Mouse (Mus musculus): Measurements from ENCODE around the gene Gnb1l. TPM values are rescaled to one million over a fixed set of nuclear protein-coding genes. Genes with fewer than 3 reads are reported as not detected.

Gnb1l gene
- polyA plus RNA-seq, 1 experiment from 2014 or later: 15.7 TPM

DNA sequence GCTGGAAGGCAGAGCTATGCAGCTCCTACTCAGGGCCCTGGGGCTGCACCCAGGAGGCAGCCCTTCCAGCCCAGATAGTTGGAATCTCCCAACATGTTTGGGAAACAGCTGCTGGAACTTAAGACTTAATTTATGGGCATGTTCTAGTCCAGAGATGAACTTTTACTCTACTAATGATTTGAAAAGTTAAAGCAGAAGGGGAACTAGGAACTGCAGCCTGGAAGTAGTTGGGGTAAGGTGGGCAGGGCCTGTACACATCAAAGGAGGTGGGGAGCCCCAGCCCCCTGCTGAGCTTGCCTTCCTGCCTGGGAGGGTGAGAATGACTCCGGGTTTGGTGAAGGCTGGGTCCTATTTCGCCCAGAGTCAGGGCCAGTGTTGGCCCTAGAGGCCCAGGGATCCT, 56.2 kb downstream of the Gnb1l start:
- H3K4me2 ChIP-seq: no peak overlapping the region
- no peak for ATAC-seq (ENCODE audit: borderline replicate concordance, extremely low read depth, low FRiP score, low TSS enrichment)
- H3K4me3 ChIP-seq: no peak overlapping the region
- H3K9me3 ChIP-seq: no peaks in the 10 kb centered on the region
- 53% methylated on average over 2 of the region's 2 CpGs for WGBS
- no peak overlapping the region for H3K9ac ChIP-seq
- H3K27ac ChIP-seq: no peak overlapping the region
- H3K36me3 ChIP-seq: no peaks in the 10 kb centered on the region
- H3K4me1 ChIP-seq: peaks cover 7% of the 10 kb centered on the region; the same call in 1 of the 2 replicates
- no peaks in the 10 kb centered on the region for H3K27me3 ChIP-seq

DNA sequence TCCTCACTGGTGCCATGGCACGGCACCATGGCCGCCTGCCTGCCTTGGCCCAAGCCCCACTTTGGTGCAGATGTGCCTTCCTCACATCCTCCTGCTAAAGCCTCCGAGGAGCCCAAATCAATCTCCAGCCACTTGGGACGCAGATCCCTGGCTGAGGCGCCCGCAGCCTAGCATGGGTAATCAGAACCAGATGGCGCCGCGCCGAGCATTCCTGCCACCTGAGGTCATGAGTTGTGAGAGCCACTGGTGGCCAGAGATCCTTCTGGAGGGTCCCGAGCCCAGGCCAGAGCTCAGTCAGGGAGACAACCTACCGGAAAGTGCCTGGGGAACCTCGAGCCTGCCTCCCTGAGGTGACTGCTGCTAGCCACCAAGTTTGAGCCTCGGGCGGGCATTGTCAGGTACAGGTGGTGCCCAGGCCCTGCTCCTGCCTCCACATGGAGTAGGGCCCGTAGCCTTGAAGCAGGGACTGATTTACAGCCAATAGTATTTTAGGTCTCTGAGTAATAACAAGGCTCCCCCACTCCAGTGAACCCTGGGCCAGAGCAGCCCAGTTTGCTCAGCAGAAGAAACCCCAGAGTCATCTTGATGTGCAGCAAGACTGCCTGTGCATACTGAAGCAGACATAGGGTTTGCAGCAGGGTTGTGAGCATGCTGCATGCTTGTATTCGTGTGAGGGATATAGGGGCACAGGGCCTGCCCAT, 56.9 kb downstream of the Gnb1l start:
- WGBS: 43% methylated on average over 17 of the region's 17 CpGs
- no peak overlapping the region for H3K4me3 ChIP-seq
- no peak overlapping the region for H3K9ac ChIP-seq
- no peaks in the 10 kb centered on the region for H3K36me3 ChIP-seq
- H3K4me1 ChIP-seq: peaks cover 7% of the 10 kb centered on the region; the same call in 1 of the 2 replicates
- ATAC-seq (ENCODE audit: borderline replicate concordance, extremely low read depth, low FRiP score, low TSS enrichment): no peak
- no peak overlapping the region for H3K27ac ChIP-seq
- H3K27me3 ChIP-seq: no peaks in the 10 kb centered on the region
- H3K4me2 ChIP-seq: no peak overlapping the region
- H3K9me3 ChIP-seq: no peaks in the 10 kb centered on the region

DNA sequence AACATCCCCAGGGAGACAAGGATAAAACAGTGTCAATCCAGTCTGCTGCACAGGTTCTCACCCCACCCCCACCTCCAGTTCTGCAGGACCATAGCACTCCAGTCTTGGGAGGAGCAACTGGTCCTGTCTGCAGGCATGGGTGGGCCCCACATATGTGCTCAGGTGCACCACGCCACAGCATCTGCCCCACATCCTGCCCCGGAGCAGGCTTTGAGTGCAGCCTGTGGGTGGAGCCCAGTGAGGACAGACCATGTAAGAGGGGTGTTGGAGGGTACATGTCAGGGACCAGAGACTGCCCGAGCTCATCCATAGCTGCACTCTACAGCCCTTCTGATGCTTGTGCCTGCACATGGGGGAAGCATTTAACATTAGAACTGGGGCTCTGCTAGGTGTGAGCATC, 57.9 kb downstream of the Gnb1l start:
- no peaks in the 10 kb centered on the region for H3K36me3 ChIP-seq
- H3K4me2 ChIP-seq: no peak overlapping the region
- H3K27me3 ChIP-seq: no peaks in the 10 kb centered on the region
- WGBS: 53% methylated on average over 3 of the region's 3 CpGs
- no peaks in the 10 kb centered on the region for H3K9me3 ChIP-seq
- no peak overlapping the region for H3K9ac ChIP-seq
- peaks cover 7% of the 10 kb centered on the region; the same call in 1 of the 2 replicates for H3K4me1 ChIP-seq
- no peak for ATAC-seq (ENCODE audit: borderline replicate concordance, extremely low read depth, low FRiP score, low TSS enrichment)
- no peak overlapping the region for H3K27ac ChIP-seq
- H3K4me3 ChIP-seq: no peak overlapping the region

DNA sequence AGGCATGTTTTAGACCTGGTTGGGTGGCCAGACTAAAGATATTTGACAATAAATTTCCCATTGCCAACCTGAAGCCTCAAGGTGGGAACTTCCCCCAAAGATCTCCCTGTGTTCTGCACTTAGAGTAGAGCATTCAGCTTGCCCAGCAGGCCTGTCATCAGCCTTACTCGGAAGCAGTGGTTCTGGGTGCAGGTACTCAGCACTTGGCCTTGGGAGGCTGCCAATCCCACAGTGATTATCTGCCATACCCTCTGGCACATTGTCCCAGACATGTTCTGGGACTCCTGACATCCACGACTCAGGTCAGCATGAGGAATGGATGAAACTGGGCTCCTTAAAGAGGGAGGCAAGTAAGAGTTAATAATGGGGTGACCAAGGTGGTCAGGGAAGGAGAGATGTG, 66.0 kb downstream of the Gnb1l start:
- WGBS: 63% methylated on average over 2 of the region's 2 CpGs
- Histone ChIP-seq H3K4me2 (no peak overlapping the region), H3K4me1 (no peaks in the 10 kb centered on the region), H3K9me3 (no peaks in the 10 kb centered on the region), H3K27me3 (no peaks in the 10 kb centered on the region), H3K36me3 (no peaks in the 10 kb centered on the region), H3K4me3 (no peak overlapping the region), H3K27ac (no peak overlapping the region), H3K9ac (no peak overlapping the region)
- ATAC-seq (ENCODE audit: borderline replicate concordance, extremely low read depth, low FRiP score, low TSS enrichment): no peak

DNA sequence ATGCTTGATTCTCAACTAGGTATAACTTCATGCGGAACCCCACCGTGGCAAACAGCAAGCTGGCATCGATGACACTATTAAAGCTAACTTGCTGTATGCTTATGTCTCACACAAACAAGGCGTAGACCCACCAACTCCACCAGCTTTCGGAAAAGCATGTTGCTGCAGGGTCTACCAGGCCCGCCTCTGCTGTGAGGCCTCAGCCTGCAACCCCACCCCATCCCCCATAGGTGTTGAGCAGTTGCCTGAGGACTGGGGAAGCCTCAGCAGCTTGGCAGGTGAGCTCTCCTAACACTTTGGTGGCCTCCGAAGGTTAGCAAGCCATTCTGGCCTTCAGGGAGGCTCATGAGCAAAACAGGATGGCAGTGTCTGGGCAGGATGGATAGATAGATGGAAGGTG, 70.1 kb downstream of the Gnb1l start:
- Histone ChIP-seq H3K27me3 (no peaks in the 10 kb centered on the region), H3K36me3 (no peaks in the 10 kb centered on the region), H3K4me1 (no peaks in the 10 kb centered on the region), H3K27ac (no peak overlapping the region), H3K4me2 (no peak overlapping the region), H3K9ac (no peak overlapping the region), H3K4me3 (no peak overlapping the region), H3K9me3 (no peaks in the 10 kb centered on the region)
- 63% methylated on average over 7 of the region's 7 CpGs for WGBS
- no peak for ATAC-seq (ENCODE audit: borderline replicate concordance, extremely low read depth, low FRiP score, low TSS enrichment)

DNA sequence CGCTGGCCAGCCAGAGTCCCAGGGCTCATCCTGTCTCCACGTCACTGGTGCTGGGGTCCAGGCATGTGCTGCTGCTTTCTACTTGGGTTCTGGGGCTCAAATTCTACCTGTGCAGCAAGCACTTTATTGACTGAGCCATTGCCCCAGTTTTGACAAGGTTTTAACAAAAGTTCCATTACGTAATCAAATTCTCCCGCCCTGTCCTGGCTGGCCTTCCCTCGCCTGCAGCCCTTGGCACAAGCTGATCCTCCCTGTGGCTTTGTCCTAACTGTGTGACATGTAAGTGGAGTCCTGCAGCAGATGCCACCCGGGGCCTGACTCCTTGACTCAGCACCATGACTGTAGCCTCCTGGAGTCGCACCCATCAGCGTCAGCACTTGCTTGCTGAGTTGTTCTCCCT, 75.7 kb downstream of the Gnb1l start:
- WGBS: 58% methylated on average over 8 of the region's 8 CpGs

DNA sequence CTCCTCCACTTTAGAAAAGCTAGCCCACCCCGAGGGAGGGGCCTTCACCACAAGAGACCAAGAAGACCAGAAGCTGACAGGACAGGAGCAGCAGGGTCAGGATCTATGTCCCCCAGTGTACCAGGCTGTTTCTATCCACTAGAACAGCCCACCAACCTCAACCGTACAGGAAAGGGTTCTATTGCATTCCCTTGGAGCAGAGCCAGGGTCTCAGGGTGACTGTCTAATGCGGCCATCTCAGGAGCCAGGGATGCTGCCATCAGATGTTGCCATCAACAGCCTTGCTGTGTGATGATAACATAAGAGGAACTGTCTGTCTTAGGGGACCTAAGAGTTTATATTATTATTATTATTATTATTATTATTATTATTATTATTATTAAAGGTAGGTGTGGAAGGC, 78.6 kb downstream of the Gnb1l start:
- Histone ChIP-seq H3K27ac (no peak overlapping the region), H3K9ac (no peak overlapping the region), H3K36me3 (no peaks in the 10 kb centered on the region), H3K27me3 (peaks cover 34% of the 10 kb centered on the region), H3K4me1 (peaks cover 13% of the 10 kb centered on the region), H3K4me3 (no peak overlapping the region), H3K4me2 (no peak overlapping the region), H3K9me3 (no peaks in the 10 kb centered on the region)
- no peak for ATAC-seq (ENCODE audit: borderline replicate concordance, extremely low read depth, low FRiP score, low TSS enrichment)
- WGBS: 26% methylated on average over 3 of the region's 3 CpGs

More for the DNA sequence above, 75.7 kb downstream of the Gnb1l start:
- no peak overlapping the region for H3K4me2 ChIP-seq
- no peaks in the 10 kb centered on the region for H3K36me3 ChIP-seq
- ATAC-seq (ENCODE audit: borderline replicate concordance, extremely low read depth, low FRiP score, low TSS enrichment): 0 out of 2 replicates have a peak, but pooled peaks have one; percentile 36
- no peaks in the 10 kb centered on the region for H3K4me1 ChIP-seq
- no peaks in the 10 kb centered on the region for H3K9me3 ChIP-seq
- no peak overlapping the region for H3K27ac ChIP-seq
- H3K9ac ChIP-seq: no peak overlapping the region
- 0 out of 2 replicates have a peak, but pooled peaks cover 5% of the 10 kb centered on the region for H3K27me3 ChIP-seq
- no peak overlapping the region for H3K4me3 ChIP-seq

DNA sequence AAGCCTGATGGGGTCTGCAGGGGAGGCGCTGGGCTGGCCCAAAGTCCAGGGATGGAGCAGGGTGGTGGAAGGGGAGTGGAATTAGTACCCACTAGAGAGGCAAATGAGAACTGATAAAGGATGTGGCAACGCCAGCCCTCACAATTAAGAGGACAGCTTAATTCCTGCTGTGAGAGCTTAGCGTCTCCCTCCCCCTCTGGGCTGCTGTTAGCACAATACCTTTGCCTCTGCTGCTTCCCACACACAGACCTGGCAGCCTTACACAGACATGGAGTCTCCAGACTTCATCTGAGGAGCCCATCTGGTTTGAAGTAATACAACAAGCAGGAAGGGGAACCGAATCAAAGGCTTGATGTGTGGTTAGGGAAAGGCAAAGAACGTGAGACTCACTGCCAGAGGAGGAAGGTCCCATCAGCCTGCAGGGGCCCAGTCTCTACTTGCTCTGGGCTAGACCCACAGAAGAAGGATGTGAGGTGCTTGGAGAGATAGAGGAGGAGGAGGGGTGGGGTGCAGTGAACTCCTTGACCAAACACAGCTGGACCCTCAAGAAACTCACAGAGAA, 79.2 kb downstream of the Gnb1l start:
- no peaks in the 10 kb centered on the region for H3K36me3 ChIP-seq
- H3K4me1 ChIP-seq: peaks cover 19% of the 10 kb centered on the region
- H3K9ac ChIP-seq: no peak overlapping the region
- no peak overlapping the region for H3K4me2 ChIP-seq
- H3K27me3 ChIP-seq: peaks cover 40% of the 10 kb centered on the region
- no peak for ATAC-seq (ENCODE audit: borderline replicate concordance, extremely low read depth, low FRiP score, low TSS enrichment)
- no peaks in the 10 kb centered on the region for H3K9me3 ChIP-seq
- H3K27ac ChIP-seq: no peak overlapping the region
- H3K4me3 ChIP-seq: no peak overlapping the region
- 28% methylated on average over 5 of the region's 5 CpGs for WGBS

DNA sequence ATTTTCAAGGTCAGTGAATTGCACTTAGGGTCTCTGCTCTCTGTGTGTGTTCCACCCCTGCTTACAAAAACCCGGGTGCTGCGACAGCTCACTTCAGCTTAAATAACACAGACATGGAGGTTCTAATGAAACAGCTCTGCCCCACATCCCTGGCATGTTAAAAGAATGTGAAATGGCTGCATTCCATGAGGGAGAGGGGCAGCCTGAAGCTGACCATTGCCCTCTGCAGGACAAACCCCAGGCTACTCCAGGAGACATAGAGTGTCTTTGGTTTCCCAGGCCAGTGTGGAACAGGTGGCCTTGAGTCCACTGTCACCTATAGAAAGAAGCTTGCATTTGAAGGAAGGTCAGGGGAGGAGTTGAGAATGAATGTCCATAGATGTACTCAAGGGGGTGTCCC, 81.9 kb downstream of the Gnb1l start:
- no peak overlapping the region for H3K4me3 ChIP-seq
- no peaks in the 10 kb centered on the region for H3K9me3 ChIP-seq
- no peaks in the 10 kb centered on the region for H3K36me3 ChIP-seq
- peaks cover 21% of the 10 kb centered on the region for H3K4me1 ChIP-seq
- WGBS: 25% methylated on average over 2 of the region's 2 CpGs
- H3K4me2 ChIP-seq: no peak overlapping the region
- no peak overlapping the region for H3K9ac ChIP-seq
- ATAC-seq (ENCODE audit: borderline replicate concordance, extremely low read depth, low FRiP score, low TSS enrichment): no peak
- no peak overlapping the region for H3K27ac ChIP-seq
- H3K27me3 ChIP-seq: peaks cover 67% of the 10 kb centered on the region

DNA sequence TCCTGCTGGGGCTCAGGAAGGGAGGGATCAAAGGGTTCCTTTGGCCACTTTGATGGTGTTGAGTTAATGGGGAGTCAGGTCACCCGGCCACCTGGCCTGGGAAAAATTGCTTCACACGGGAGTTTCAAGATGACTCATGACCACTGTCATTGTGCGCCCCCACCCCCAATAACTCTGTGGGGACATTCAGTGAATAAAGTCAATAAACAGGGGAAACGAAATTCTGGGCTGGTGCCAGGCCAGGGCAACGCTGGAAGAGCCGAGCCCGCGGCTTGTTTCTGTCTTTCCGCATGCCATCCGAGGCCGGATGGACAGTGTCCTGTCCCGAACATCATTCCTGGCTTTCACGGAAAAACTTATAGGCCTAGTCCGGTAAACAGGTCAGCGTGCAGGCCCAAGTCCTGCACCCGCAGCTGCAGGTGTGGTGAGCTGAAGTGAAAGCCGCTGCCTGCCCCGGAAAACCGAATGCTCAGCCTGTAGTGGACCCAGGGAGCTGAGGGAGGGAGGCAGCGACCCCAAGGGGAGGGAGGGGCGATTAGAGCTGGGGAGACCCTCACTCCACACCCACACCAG, 82.6 kb downstream of the Gnb1l start:
- 9% methylated on average over 21 of the region's 21 CpGs for WGBS
- H3K27me3 ChIP-seq: peaks cover 75% of the 10 kb centered on the region
- peaks cover 21% of the 10 kb centered on the region for H3K4me1 ChIP-seq
- H3K4me2 ChIP-seq: peak overlapping the region; percentile 53
- H3K36me3 ChIP-seq: no peaks in the 10 kb centered on the region
- no peaks in the 10 kb centered on the region for H3K9me3 ChIP-seq
- no peak overlapping the region for H3K27ac ChIP-seq
- no peak for ATAC-seq (ENCODE audit: borderline replicate concordance, extremely low read depth, low FRiP score, low TSS enrichment)
- peak overlapping the region; percentile 30 for H3K4me3 ChIP-seq
- no peak overlapping the region for H3K9ac ChIP-seq

DNA sequence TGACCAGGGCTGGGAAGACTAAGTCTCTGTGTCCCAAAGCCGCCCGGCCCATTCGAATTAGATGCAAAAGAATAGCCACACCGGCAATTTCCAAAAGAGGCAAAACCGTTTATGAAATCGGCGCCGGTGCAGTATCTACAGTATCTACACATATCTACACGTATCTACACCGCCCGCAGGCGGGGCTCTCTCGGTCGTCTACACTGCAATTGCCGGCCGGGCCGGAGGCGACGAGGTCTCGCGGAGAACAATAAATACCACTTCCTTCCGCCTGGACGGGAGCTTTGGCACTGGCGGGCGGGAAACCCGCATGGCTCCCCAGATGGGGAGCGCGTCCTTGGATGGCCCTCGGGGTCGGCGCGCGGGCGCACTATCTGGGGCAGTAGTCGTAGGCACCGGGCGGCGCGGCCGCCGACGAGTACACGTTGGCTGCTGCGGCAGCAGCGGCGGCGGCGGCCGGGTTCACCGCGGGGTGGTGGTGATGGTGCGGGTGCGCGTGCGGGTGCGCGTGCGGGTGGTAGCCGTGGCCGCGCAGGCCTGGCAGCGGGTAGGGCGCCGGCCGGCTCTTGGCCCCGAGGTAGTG, 83.2 kb downstream of the Gnb1l start:
- Histone ChIP-seq H3K27ac (no peak overlapping the region), H3K9ac (0 out of 2 replicates have a peak overlapping the region, but pooled peaks have one; percentile 1), H3K9me3 (no peaks in the 10 kb centered on the region), H3K4me3 (peak overlapping the region; percentile 30), H3K36me3 (no peaks in the 10 kb centered on the region), H3K27me3 (peaks cover 80% of the 10 kb centered on the region), H3K4me2 (peak overlapping the region; percentile 53), H3K4me1 (peaks cover 26% of the 10 kb centered on the region)
- 3% methylated on average over 62 of the region's 66 CpGs for WGBS
- ATAC-seq (ENCODE audit: borderline replicate concordance, extremely low read depth, low FRiP score, low TSS enrichment): no peak
